Mouse (Mus musculus) intestine, embryonic 14.5 days (tissue): ENCODE data around the gene Scd2. TPM values are rescaled to one million over a fixed set of nuclear protein-coding genes. Genes with fewer than 3 reads are reported as not detected.

ENCODE experiments used
- ATAC-seq: fragments of 200-750 bp; cut with Nextera tagmentation; replicated peaks from 2 replicates; pipeline ENCODE4 v1.8.0; 2017; ENCODE audit warnings: low read depth, moderate number of reproducible peaks, moderate TSS enrichment, moderate library complexity; ENCODE audit not compliant: low FRiP score, low TSS enrichment
- DNase-seq: peaks from one replicate; pipeline ENCODE4 v3.0.0-alpha.2; 2018; ENCODE audit warnings: low spot score
- H3K27ac ChIP-seq: fragments of 300-500 bp; sonication (generic); 2 replicates; pipeline ENCODE4 v1.5.1; 2014; ENCODE audit warnings: low read depth, mild to moderate bottlenecking, control low read depth
- H3K27me3 ChIP-seq: fragments of 300-500 bp; sonication (generic); replicated peaks from 2 replicates; pipeline ENCODE4 v1.6.1; 2014; ENCODE audit warnings: low read length, control low read depth; ENCODE audit not compliant: control insufficient read depth, insufficient read depth
- H3K36me3 ChIP-seq: fragments of 300-500 bp; sonication (generic); 2 replicates; pipeline ENCODE4 v1.6.1; 2014; ENCODE audit warnings: low read length, control low read depth; ENCODE audit not compliant: control insufficient read depth, insufficient read depth
- H3K4me1 ChIP-seq: fragments of 300-500 bp; sonication (generic); replicated peaks from 2 replicates; pipeline ENCODE4 v1.6.1; 2014; ENCODE audit warnings: low read length, control low read depth, mixed read lengths; ENCODE audit not compliant: control insufficient read depth, insufficient read depth
- H3K4me2 ChIP-seq: fragments of 300-500 bp; sonication (generic); 2 replicates; pipeline ENCODE4 v1.6.1; 2014; ENCODE audit warnings: low read length
- H3K4me3 ChIP-seq: fragments of 300-500 bp; sonication (generic); 2 replicates; pipeline ENCODE4 v1.5.1; 2014; ENCODE audit warnings: low read depth, low read length, control low read depth, mixed read lengths
- H3K9ac ChIP-seq: fragments of 300-500 bp; sonication (generic); 2 replicates; pipeline ENCODE4 v1.6.1; 2014; ENCODE audit warnings: mild to moderate bottlenecking, low read length
- H3K9me3 ChIP-seq: fragments of 300-500 bp; sonication (generic); 2 replicates; pipeline ENCODE4 v1.6.1; 2016; ENCODE audit warnings: low read length, control low read depth; ENCODE audit not compliant: control insufficient read depth
- WGBS: fragments of 180-500 bp; shearing (Covaris S2); extraction: QIAGEN DNeasy Blood & Tissue Kit; methylation state at CpG from one replicate; pipeline ENCODE4 v1.1.7; 2014; 5-methylcytosine and 5-hydroxymethylcytosine counted together
- polyA plus RNA-seq: library from polyadenylated mRNA; unstranded; fragments of >200 nt; fragmentation: Nextera tagmentation; extraction: Ambion mirVana; gene quantifications from 2 replicates; pipeline ENCODE4 v1.2.1, GENCODE M21; 2014

The Scd2 gene
- polyA plus RNA-seq, 1 experiment from 2014 or later: 386 TPM

- Histone ChIP-seq H3K4me3 (no peak overlapping the region), H3K9ac (no peak overlapping the region), H3K27ac (no peak overlapping the region), H3K4me2 (no peak overlapping the region), H3K9me3 (no peaks in the 10 kb centered on the region), H3K27me3 (no peaks in the 10 kb centered on the region), H3K4me1 (peaks cover 48% of the 10 kb centered on the region), H3K36me3 (no peaks in the 10 kb centered on the region)
- no peak for ATAC-seq
- no peak for DNase-seq
- WGBS: 54% methylated on average over 11 of the region's 11 CpGs
These were observed 5.9 kb upstream of the Scd2 start for GRCm38 (mm10) chr19:44287415-44288110.

GRCm38 (mm10) chr19:44292083-44292482 lies 1.4 kb upstream of the Scd2 start:
- Histone ChIP-seq H3K4me1 (peaks cover 31% of the 10 kb centered on the region), H3K4me3 (no peak overlapping the region), H3K27ac (0 out of 2 replicates have a peak overlapping the region, but pooled peaks have one; percentile 95), H3K27me3 (no peaks in the 10 kb centered on the region), H3K9me3 (no peaks in the 10 kb centered on the region), H3K9ac (no peak overlapping the region), H3K36me3 (peaks cover 17% of the 10 kb centered on the region), H3K4me2 (no peak overlapping the region)
- ATAC-seq (no peak), DNase-seq (no peak)
- 88% methylated on average over 2 of the region's 2 CpGs for WGBS

- Histone ChIP-seq H3K27me3 (no peaks in the 10 kb centered on the region), H3K4me1 (peaks cover 31% of the 10 kb centered on the region), H3K9ac (peak overlapping the region; percentile 50; the same call in 1 of the 2 replicates), H3K9me3 (no peaks in the 10 kb centered on the region), H3K4me3 (peak overlapping the region; percentile 97; the same call in 1 of the 2 replicates), H3K27ac (peak overlapping the region; percentile 95), H3K36me3 (peaks cover 21% of the 10 kb centered on the region), H3K4me2 (peak overlapping the region; percentile 97)
- ATAC-seq: no peak
- 58% methylated on average over 3 of the region's 3 CpGs for WGBS
- DNase-seq: no peak
These were observed 991 bp upstream of the Scd2 start for GRCm38 (mm10) chr19:44292483-44292882.

GRCm38 (mm10) chr19:44293769-44294551 lies 486 bp downstream of the Scd2 start:
- peak; percentile 95 for ATAC-seq
- whole genome bisulfite sequencing: 1% methylated on average over 30 of the region's 31 CpGs
- peaks cover 36% of the 10 kb centered on the region for H3K36me3 ChIP-seq

GRCm38 (mm10) chr19:44294588-44295041 lies 1.1 kb downstream of the Scd2 start:
- DNase-seq (peak; percentile 94), ATAC-seq (peak; percentile 54)
- H3K4me2 ChIP-seq: peak overlapping the region; percentile 97
- H3K9ac ChIP-seq: peak overlapping the region; percentile 90
- H3K27me3 ChIP-seq: no peaks in the 10 kb centered on the region
- peak overlapping the region; percentile 95 for H3K27ac ChIP-seq
- no peaks in the 10 kb centered on the region for H3K9me3 ChIP-seq
- H3K4me1 ChIP-seq: peaks cover 42% of the 10 kb centered on the region
- H3K4me3 ChIP-seq: peak overlapping the region; percentile 97
- H3K36me3 ChIP-seq: peaks cover 42% of the 10 kb centered on the region
- WGBS: under 1% methylated on average over 14 of the region's 14 CpGs

More at GRCm38 (mm10) chr19:44293769-44294551, 486 bp downstream of the Scd2 start:
- peak overlapping the region; percentile 97 for H3K4me3 ChIP-seq
- no peak for DNase-seq
- H3K4me1 ChIP-seq: peaks cover 42% of the 10 kb centered on the region
- H3K4me2 ChIP-seq: peak overlapping the region; percentile 97
- H3K9me3 ChIP-seq: no peaks in the 10 kb centered on the region
- peak overlapping the region; percentile 95 for H3K27ac ChIP-seq
- H3K9ac ChIP-seq: peak overlapping the region; percentile 90
- H3K27me3 ChIP-seq: no peaks in the 10 kb centered on the region

- Histone ChIP-seq H3K4me2 (peak overlapping the region; percentile 97), H3K27ac (peak overlapping the region; percentile 95; the same call in 1 of the 2 replicates), H3K9ac (peak overlapping the region; percentile 90), H3K9me3 (no peaks in the 10 kb centered on the region), H3K4me3 (peak overlapping the region; percentile 97), H3K27me3 (no peaks in the 10 kb centered on the region), H3K4me1 (peaks cover 47% of the 10 kb centered on the region), H3K36me3 (peaks cover 49% of the 10 kb centered on the region)
- WGBS: 1% methylated on average over 3 of the region's 3 CpGs
- DNase-seq: no peak
- ATAC-seq: no peak
These were observed 1.8 kb downstream of the Scd2 start for GRCm38 (mm10) chr19:44295251-44295650.

GRCm38 (mm10) chr19:44295741-44296140 lies 2.3 kb downstream of the Scd2 start:
- H3K27me3 ChIP-seq: no peaks in the 10 kb centered on the region
- no peak overlapping the region for H3K27ac ChIP-seq
- H3K4me2 ChIP-seq: peak overlapping the region; percentile 97
- peak overlapping the region; percentile 90 for H3K9ac ChIP-seq
- H3K36me3 ChIP-seq: peaks cover 54% of the 10 kb centered on the region
- ATAC-seq: no peak
- H3K4me1 ChIP-seq: peaks cover 52% of the 10 kb centered on the region
- 12% methylated on average over 4 of the region's 4 CpGs for WGBS
- peak overlapping the region; percentile 97 for H3K4me3 ChIP-seq
- H3K9me3 ChIP-seq: no peaks in the 10 kb centered on the region
- DNase-seq: peak; percentile 91

GRCm38 (mm10) chr19:44296186-44296585 lies 2.7 kb downstream of the Scd2 start:
- H3K4me2 ChIP-seq: peak overlapping the region; percentile 97
- no peak for DNase-seq
- no peaks in the 10 kb centered on the region for H3K27me3 ChIP-seq
- ATAC-seq: no peak
- peak overlapping the region; percentile 97 for H3K4me3 ChIP-seq
- no peaks in the 10 kb centered on the region for H3K9me3 ChIP-seq
- WGBS: 19% methylated on average over 7 of the region's 7 CpGs
- peaks cover 58% of the 10 kb centered on the region for H3K36me3 ChIP-seq
- 0 out of 2 replicates have a peak overlapping the region, but pooled peaks have one; percentile 6 for H3K27ac ChIP-seq
- H3K4me1 ChIP-seq: peaks cover 56% of the 10 kb centered on the region
- H3K9ac ChIP-seq: peak overlapping the region; percentile 90
